Mouse (Mus musculus) hindbrain, embryonic 15.5 days (tissue): Measurements from ENCODE around the gene Kif15. TPM values are rescaled to one million over a fixed set of nuclear protein-coding genes. Genes with fewer than 3 reads are reported as not detected.

ENCODE experiments used
- ATAC-seq: fragments of 200-750 bp; cut with Nextera tagmentation; 2 replicates; pipeline ENCODE4 v1.8.0; 2017; ENCODE audit warnings: low read depth, moderate number of reproducible peaks, moderate TSS enrichment; ENCODE audit not compliant: low FRiP score
- H3K27ac ChIP-seq: fragments of 300-500 bp; sonication (generic); replicated peaks from 2 replicates; pipeline ENCODE4 v1.5.1; 2015; ENCODE audit warnings: mild to moderate bottlenecking, inconsistent platforms
- H3K27me3 ChIP-seq: fragments of 300-500 bp; sonication (generic); 2 replicates; pipeline ENCODE4 v1.6.1; 2015; ENCODE audit warnings: control low read depth, inconsistent platforms
- H3K36me3 ChIP-seq: fragments of 300-500 bp; sonication (generic); 2 replicates; pipeline ENCODE4 v1.6.1; 2015; ENCODE audit warnings: control low read depth, inconsistent platforms
- H3K4me1 ChIP-seq: fragments of 300-500 bp; sonication (generic); replicated peaks from 2 replicates; pipeline ENCODE4 v1.6.1; 2015; ENCODE audit warnings: control low read depth, inconsistent platforms
- H3K4me2 ChIP-seq: fragments of 300-500 bp; sonication (generic); 2 replicates; pipeline ENCODE4 v1.6.1; 2015; ENCODE audit warnings: moderate library complexity, mild to moderate bottlenecking, inconsistent platforms
- H3K4me3 ChIP-seq: fragments of 300-500 bp; sonication (generic); 2 replicates; pipeline ENCODE4 v1.5.1; 2015; ENCODE audit warnings: mild to moderate bottlenecking, inconsistent platforms
- H3K9ac ChIP-seq: fragments of 300-500 bp; sonication (generic); 2 replicates; pipeline ENCODE4 v1.6.1; 2015; ENCODE audit warnings: inconsistent platforms
- H3K9me3 ChIP-seq: fragments of 300-500 bp; sonication (generic); 2 replicates; pipeline ENCODE4 v1.6.1; 2016; ENCODE audit warnings: control low read depth, inconsistent platforms
- WGBS: fragments of 180-500 bp; shearing (Covaris S2); methylation state at CpG from one replicate; pipeline ENCODE4 v1.1.7; 2015; 5-methylcytosine and 5-hydroxymethylcytosine counted together
- polyA plus RNA-seq: library from polyadenylated mRNA; unstranded; fragments of >200 nt; fragmentation: Nextera tagmentation; extraction: Ambion mirVana; gene quantifications from 2 replicates; pipeline ENCODE4 v1.2.1, GENCODE M21; 2015

Gene Kif15
- polyA plus RNA-seq: 13.4 and 17.4 TPM in 2 replicates

- Histone ChIP-seq H3K4me2 (peak within 1 kb of the TSS; percentile 87), H3K9me3 (no peaks in the 10 kb centered on the region), H3K4me3 (peak within 1 kb of the TSS; percentile 60), H3K27me3 (no peaks in the 10 kb centered on the region), H3K27ac (peak within 1 kb of the TSS; percentile 81), H3K36me3 (peaks cover 13% of the 10 kb centered on the region), H3K4me1 (peaks cover 8% of the 10 kb centered on the region), H3K9ac (peak within 1 kb of the TSS; percentile 59)
- under 1% methylated on average over 63 of the region's 64 CpGs for WGBS
- peak; percentile 97 for ATAC-seq
Observed at GRCm38 (mm10) chr9:122950643-122951475, at the start of gene Kif15, which contains the start of gene 1110059G10Rik. Gene Kif15, plus strand, starts transcription at chr9:122951046. Gene 1110059G10Rik, minus strand, starts transcription at chr9:122951000.

- Histone ChIP-seq H3K9ac (no peak overlapping the region), H3K9me3 (peaks cover under 1% of the 10 kb centered on the region; the same call in 1 of the 2 replicates), H3K4me1 (peaks cover 16% of the 10 kb centered on the region), H3K27me3 (no peaks in the 10 kb centered on the region), H3K27ac (no peak overlapping the region), H3K4me3 (no peak overlapping the region), H3K36me3 (peaks cover 3% of the 10 kb centered on the region), H3K4me2 (no peak overlapping the region)
- ATAC-seq: no peak
- 93% methylated on average over 2 of the region's 2 CpGs for WGBS
Observed at GRCm38 (mm10) chr9:122901047-122901446, 49.8 kb upstream of the Kif15 start.

GRCm38 (mm10) chr9:122902717-122903535, 47.9 kb upstream of the Kif15 start:
- WGBS: 14% methylated on average over 32 of the region's 32 CpGs
- Histone ChIP-seq H3K36me3 (peaks cover 6% of the 10 kb centered on the region; the same call in 1 of the 2 replicates), H3K4me1 (peaks cover 16% of the 10 kb centered on the region), H3K9me3 (no peaks in the 10 kb centered on the region), H3K4me2 (peak overlapping the region; percentile 82), H3K4me3 (peak overlapping the region; percentile 57), H3K27me3 (no peaks in the 10 kb centered on the region), H3K27ac (peak overlapping the region; percentile 63; the same call in 1 of the 2 replicates), H3K9ac (peak overlapping the region; percentile 63)
- peak; percentile 99 for ATAC-seq

- H3K4me2 ChIP-seq: peak overlapping the region; percentile 73
- no peaks in the 10 kb centered on the region for H3K9me3 ChIP-seq
- H3K4me1 ChIP-seq: peaks cover 6% of the 10 kb centered on the region
- no peaks in the 10 kb centered on the region for H3K27me3 ChIP-seq
- peak overlapping the region; percentile 88; the same call in 1 of the 2 replicates for H3K27ac ChIP-seq
- peaks cover 27% of the 10 kb centered on the region for H3K36me3 ChIP-seq
- WGBS: 22% methylated on average over 3 of the region's 3 CpGs
- peak overlapping the region; percentile 99 for H3K9ac ChIP-seq
- ATAC-seq: peak; percentile 76; the same call in 1 of the 2 replicates
- peak overlapping the region; percentile 90 for H3K4me3 ChIP-seq
Observed at GRCm38 (mm10) chr9:122922436-122922835, 28.4 kb upstream of the Kif15 start.

GRCm38 (mm10) chr9:122922936-122923381, 27.9 kb upstream of the Kif15 start, which contains the start of gene Zfp105:
Gene Zfp105, plus strand, starts transcription at chr9:122923072.
- peak; percentile 99 for ATAC-seq
- no peaks in the 10 kb centered on the region for H3K9me3 ChIP-seq
- H3K4me2 ChIP-seq: peak within 1 kb of the TSS; percentile 73
- peaks cover 32% of the 10 kb centered on the region for H3K36me3 ChIP-seq
- peak within 1 kb of the TSS; percentile 99 for H3K9ac ChIP-seq
- whole genome bisulfite sequencing: under 1% methylated on average over 43 of the region's 43 CpGs
- H3K4me1 ChIP-seq: peaks cover 6% of the 10 kb centered on the region
- H3K27ac ChIP-seq: peak within 1 kb of the TSS; percentile 88
- H3K4me3 ChIP-seq: peak within 1 kb of the TSS; percentile 90
- H3K27me3 ChIP-seq: no peaks in the 10 kb centered on the region

GRCm38 (mm10) chr9:122928915-122929314, 21.9 kb upstream of the Kif15 start:
- no peaks in the 10 kb centered on the region for H3K9me3 ChIP-seq
- peaks cover 73% of the 10 kb centered on the region for H3K36me3 ChIP-seq
- WGBS: 96% methylated on average over 3 of the region's 3 CpGs
- H3K4me2 ChIP-seq: no peak overlapping the region
- H3K27ac ChIP-seq: no peak overlapping the region
- H3K4me1 ChIP-seq: peaks cover 1% of the 10 kb centered on the region
- H3K9ac ChIP-seq: no peak overlapping the region
- H3K27me3 ChIP-seq: no peaks in the 10 kb centered on the region
- no peak overlapping the region for H3K4me3 ChIP-seq
- ATAC-seq: no peak

GRCm38 (mm10) chr9:122998406-122999192, 47.8 kb downstream of the Kif15 start:
- 0 out of 2 replicates have a peak, but pooled peaks cover 3% of the 10 kb centered on the region for H3K36me3 ChIP-seq
- 97% methylated on average over 10 of the region's 10 CpGs for WGBS
- no peaks in the 10 kb centered on the region for H3K4me1 ChIP-seq
- H3K27me3 ChIP-seq: no peaks in the 10 kb centered on the region
- H3K4me2 ChIP-seq: no peak overlapping the region
- no peak overlapping the region for H3K9ac ChIP-seq
- H3K4me3 ChIP-seq: no peak overlapping the region
- H3K27ac ChIP-seq: no peak overlapping the region
- ATAC-seq: no peak
- H3K9me3 ChIP-seq: no peaks in the 10 kb centered on the region

GRCm38 (mm10) chr9:122999193-122999586, 48.3 kb downstream of the Kif15 start:
- ATAC-seq: no peak
- no peaks in the 10 kb centered on the region for H3K9me3 ChIP-seq
- H3K9ac ChIP-seq: no peak overlapping the region
- 95% methylated on average over 4 of the region's 4 CpGs for WGBS
- H3K4me3 ChIP-seq: no peak overlapping the region
- H3K4me2 ChIP-seq: no peak overlapping the region
- H3K4me1 ChIP-seq: no peaks in the 10 kb centered on the region
- no peak overlapping the region for H3K27ac ChIP-seq
- no peaks in the 10 kb centered on the region for H3K27me3 ChIP-seq
- 0 out of 2 replicates have a peak, but pooled peaks cover 3% of the 10 kb centered on the region for H3K36me3 ChIP-seq

GRCm38 (mm10) chr9:123004718-123005117, 53.9 kb downstream of the Kif15 start:
- Histone ChIP-seq H3K27me3 (no peaks in the 10 kb centered on the region), H3K9ac (no peak overlapping the region), H3K36me3 (peaks cover 4% of the 10 kb centered on the region; the same call in 1 of the 2 replicates), H3K4me3 (no peak overlapping the region), H3K9me3 (no peaks in the 10 kb centered on the region), H3K4me1 (no peaks in the 10 kb centered on the region), H3K27ac (no peak overlapping the region), H3K4me2 (no peak overlapping the region)
- no peak for ATAC-seq
- 89% methylated on average over 2 of the region's 2 CpGs for WGBS

GRCm38 (mm10) chr9:123006071-123006470, 55.2 kb downstream of the Kif15 start:
- Histone ChIP-seq H3K36me3 (peaks cover 13% of the 10 kb centered on the region; the same call in 1 of the 2 replicates), H3K9me3 (no peaks in the 10 kb centered on the region), H3K27ac (no peak overlapping the region), H3K4me2 (no peak overlapping the region), H3K27me3 (no peaks in the 10 kb centered on the region), H3K4me3 (no peak overlapping the region), H3K4me1 (no peaks in the 10 kb centered on the region), H3K9ac (no peak overlapping the region)
- WGBS: 74% methylated on average over 6 of the region's 6 CpGs
- no peak for ATAC-seq

GRCm38 (mm10) chr9:123020995-123021631, 70.3 kb downstream of the Kif15 start, which contains the start of gene Tmem42:
Gene Tmem42, plus strand, starts transcription at chr9:123021326.
- H3K27me3 ChIP-seq: no peaks in the 10 kb centered on the region
- under 1% methylated on average over 43 of the region's 69 CpGs for WGBS
- H3K27ac ChIP-seq: peak within 1 kb of the TSS; percentile 92
- H3K4me3 ChIP-seq: peak within 1 kb of the TSS; percentile 54
- H3K4me2 ChIP-seq: peak within 1 kb of the TSS; percentile 78
- peaks cover 22% of the 10 kb centered on the region for H3K4me1 ChIP-seq
- no peaks in the 10 kb centered on the region for H3K9me3 ChIP-seq
- peak within 1 kb of the TSS; percentile 59 for H3K9ac ChIP-seq
- no peaks in the 10 kb centered on the region for H3K36me3 ChIP-seq
- ATAC-seq: peak; percentile 96
